Mouse (Mus musculus) splenic B cell, adult 2 months (primary cell): ENCODE measurements around the gene Zbtb8os.
A peak's percentile ranks its signal among the peaks of the same experiment; 100 is the strongest.

Experiments
- DNase-seq: peaks from one replicate; pipeline ENCODE4 v3.0.0-alpha.2; 2011; ENCODE audit warnings: low read depth, low spot score
- H3K27me3 ChIP-seq: 2 replicates; pipeline ENCODE4 v1.6.1; 2012; ENCODE audit warnings: mild to moderate bottlenecking, low read length, moderate library complexity, mixed read lengths; ENCODE audit not compliant: control insufficient read depth, poor library complexity, insufficient read depth, severe bottlenecking
- H3K36me3 ChIP-seq: 2 replicates; pipeline ENCODE4 v1.6.1; 2012; ENCODE audit warnings: mild to moderate bottlenecking, low read length, moderate library complexity, mixed read lengths; ENCODE audit not compliant: control insufficient read depth, poor library complexity, insufficient read depth, severe bottlenecking

Zbtb8os gene

GRCm38 (mm10) chr4:129376961-129377545, 41.6 kb downstream of the Zbtb8os start:
- DNase-seq = peak; percentile 50
- Histone ChIP-seq H3K27me3 (no peaks in the 10 kb centered on the region), H3K36me3 (no peaks in the 10 kb centered on the region)

DNA sequence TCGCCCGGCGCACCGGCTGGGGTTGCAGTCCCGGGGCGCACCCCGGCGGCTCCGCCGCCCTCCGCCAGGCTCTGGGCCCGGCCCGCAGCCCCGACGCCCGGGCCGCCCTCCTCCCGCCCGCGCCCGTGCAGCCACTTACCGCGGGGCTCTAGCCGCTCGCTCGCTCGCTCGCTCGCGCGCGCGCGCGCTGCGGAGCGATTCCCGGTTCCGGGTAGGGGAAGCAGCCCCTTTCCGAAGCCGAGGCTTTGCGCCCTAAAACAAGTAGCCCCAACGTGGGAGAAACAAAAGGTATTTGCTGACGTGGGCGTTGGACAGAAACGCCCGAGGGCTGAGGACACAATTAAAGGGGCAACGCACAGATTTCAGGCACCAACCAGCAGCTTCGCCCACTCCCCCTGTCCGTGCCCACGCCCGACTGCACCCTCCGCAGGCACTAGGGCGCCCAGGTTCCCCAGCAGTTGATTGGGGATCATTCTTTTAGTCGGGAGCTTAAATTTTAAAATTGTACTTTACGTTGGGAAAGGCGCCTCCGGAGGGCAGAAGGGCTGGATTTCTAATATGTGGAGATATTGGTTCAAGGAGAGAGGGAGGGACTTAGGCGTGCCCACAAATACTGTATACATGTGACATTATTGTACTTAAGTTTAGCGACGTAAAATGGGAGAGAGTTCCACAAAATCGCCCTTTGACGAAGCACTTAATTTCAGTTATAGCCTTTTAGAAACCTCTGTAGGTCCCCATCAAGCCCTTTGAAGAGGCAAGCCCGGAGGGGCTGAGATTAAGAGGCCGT, 42.3 kb downstream of the Zbtb8os start, which contains the start of gene Zbtb8a:
Gene Zbtb8a (minus strand): TSS at position 516 of the 790 bp plus-strand sequence.
- H3K36me3 ChIP-seq = no peaks in the 10 kb centered on the region
- DNase-seq = peak; percentile 55
- no peaks in the 10 kb centered on the region for H3K27me3 ChIP-seq

DNA sequence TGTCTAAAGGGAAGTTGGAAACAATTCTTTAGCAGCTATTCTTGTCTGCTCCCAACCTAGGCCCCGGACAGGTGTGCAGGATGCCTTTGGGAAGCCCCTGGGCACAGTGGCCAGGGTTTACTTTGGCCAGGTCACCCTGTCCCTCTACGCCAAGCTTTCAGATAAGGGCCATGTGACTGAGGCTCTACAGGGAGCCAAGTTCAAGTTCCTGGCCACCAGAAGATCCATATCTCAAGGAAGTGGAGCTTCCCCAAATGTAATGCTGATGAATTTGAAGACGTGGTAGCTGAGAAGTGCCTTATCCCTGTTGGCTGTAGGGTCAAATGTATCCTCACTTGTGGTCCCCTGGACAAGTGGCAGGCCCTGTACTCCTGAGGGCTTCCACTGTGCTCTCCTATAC, 44.3 kb downstream of the Zbtb8os start:
- Histone ChIP-seq H3K36me3 (no peaks in the 10 kb centered on the region), H3K27me3 (no peaks in the 10 kb centered on the region; the same call in 1 of the 2 replicates)
- no peak for DNase-seq

GRCm38 (mm10) chr4:129381148-129381547, 45.7 kb downstream of the Zbtb8os start:
- no peak for DNase-seq
- Histone ChIP-seq H3K27me3 (no peaks in the 10 kb centered on the region; the same call in 1 of the 2 replicates), H3K36me3 (no peaks in the 10 kb centered on the region)

DNA sequence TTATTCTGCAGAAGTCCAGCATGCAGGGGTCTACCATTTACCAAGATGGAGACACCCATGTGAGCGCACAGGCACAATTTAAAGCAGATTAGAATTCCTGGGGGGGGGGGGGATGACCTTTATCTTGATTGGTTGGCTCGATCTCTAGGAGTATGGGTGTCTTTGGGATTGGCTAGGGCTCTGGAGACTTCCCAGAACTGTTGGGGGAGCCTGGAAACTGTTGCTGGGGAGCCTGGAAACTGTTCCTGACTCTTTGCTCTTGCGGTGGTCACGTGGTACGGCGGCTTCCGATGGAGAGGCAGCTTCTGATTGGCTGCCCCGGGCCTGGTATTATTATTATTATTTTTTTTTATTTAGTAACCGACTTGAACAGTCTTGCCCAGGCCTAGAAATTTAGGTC, 46.5 kb downstream of the Zbtb8os start:
- Histone ChIP-seq H3K27me3 (no peaks in the 10 kb centered on the region; the same call in 1 of the 2 replicates), H3K36me3 (no peaks in the 10 kb centered on the region)
- no peak for DNase-seq

DNA sequence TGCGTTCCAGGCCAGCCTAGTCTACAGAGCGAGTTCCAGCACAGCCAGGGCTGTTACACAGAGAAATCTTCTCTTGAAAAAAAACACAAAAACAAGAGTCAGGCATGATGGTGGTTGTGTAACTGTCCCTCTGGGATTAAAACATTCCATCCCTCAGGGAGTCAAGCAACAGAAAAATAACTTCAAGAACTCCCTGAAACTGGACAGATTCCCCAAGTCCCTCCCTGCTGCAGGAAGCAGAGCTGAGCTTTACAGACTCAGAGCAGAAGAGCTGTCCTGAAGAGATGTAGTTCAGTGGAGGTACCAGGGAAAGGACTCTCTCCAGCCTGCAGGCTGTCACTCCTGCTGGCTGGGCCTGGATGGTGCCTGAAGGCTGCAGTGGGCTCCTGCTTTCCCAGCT, 47.0 kb downstream of the Zbtb8os start:
- no peaks in the 10 kb centered on the region; the same call in 1 of the 2 replicates for H3K27me3 ChIP-seq
- no peaks in the 10 kb centered on the region for H3K36me3 ChIP-seq
- no peak for DNase-seq

DNA sequence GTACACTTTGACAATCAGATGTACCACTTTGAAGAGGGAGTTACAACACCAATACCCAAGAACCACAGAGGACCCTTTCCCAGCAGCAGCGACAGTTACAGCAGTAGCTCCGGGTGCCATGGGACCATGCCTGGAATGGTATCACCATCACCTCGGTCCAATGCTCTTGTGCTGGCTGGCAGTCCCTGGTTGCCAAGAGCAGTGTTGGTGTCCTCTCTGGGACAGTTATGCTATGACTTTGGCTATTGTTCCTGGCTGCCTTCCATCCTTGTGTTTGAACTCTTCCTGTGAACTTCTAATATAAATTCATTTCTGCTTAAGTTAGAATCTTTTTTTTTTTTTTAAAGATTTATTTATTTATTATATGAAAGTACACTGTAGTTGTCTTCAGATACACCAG, 48.1 kb downstream of the Zbtb8os start:
- H3K27me3 ChIP-seq = no peaks in the 10 kb centered on the region; the same call in 1 of the 2 replicates
- no peak for DNase-seq
- no peaks in the 10 kb centered on the region for H3K36me3 ChIP-seq

- H3K27me3 ChIP-seq = no peaks in the 10 kb centered on the region; the same call in 1 of the 2 replicates
- no peaks in the 10 kb centered on the region for H3K36me3 ChIP-seq
- no peak for DNase-seq
Observed at GRCm38 (mm10) chr4:129384440-129384839, 48.9 kb downstream of the Zbtb8os start.

DNA sequence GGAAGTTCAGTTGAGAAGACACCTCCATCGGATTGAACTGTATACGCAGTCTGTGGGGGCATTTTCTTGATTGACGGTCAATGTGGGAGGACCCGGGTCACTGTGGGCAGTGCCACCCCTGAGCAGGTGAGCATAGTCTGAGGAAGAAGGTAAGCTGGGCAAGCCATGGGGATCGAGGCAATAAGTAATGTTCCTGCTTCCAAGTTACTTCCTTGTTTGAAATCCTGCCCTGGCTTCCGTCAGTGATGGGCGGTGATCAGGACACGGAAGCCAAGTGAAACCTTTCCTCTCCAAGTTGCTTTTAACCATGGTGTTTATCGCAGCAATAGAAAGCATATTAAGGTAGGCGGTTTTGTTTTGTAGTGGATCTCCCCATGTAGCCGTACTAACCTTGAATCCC, 50.2 kb downstream of the Zbtb8os start:
- H3K36me3 ChIP-seq = no peaks in the 10 kb centered on the region
- DNase-seq = no peak

GRCm38 (mm10) chr4:129386269-129386946, 50.9 kb downstream of the Zbtb8os start:
- no peak for DNase-seq
- Histone ChIP-seq H3K36me3 (no peaks in the 10 kb centered on the region), H3K27me3 (no peaks in the 10 kb centered on the region; the same call in 1 of the 2 replicates)

More for the DNA sequence above, 50.2 kb downstream of the Zbtb8os start:
- no peaks in the 10 kb centered on the region; the same call in 1 of the 2 replicates for H3K27me3 ChIP-seq

GRCm38 (mm10) chr4:129386989-129387388, 51.5 kb downstream of the Zbtb8os start:
- Histone ChIP-seq H3K36me3 (no peaks in the 10 kb centered on the region), H3K27me3 (no peaks in the 10 kb centered on the region; the same call in 1 of the 2 replicates)
- no peak for DNase-seq

DNA sequence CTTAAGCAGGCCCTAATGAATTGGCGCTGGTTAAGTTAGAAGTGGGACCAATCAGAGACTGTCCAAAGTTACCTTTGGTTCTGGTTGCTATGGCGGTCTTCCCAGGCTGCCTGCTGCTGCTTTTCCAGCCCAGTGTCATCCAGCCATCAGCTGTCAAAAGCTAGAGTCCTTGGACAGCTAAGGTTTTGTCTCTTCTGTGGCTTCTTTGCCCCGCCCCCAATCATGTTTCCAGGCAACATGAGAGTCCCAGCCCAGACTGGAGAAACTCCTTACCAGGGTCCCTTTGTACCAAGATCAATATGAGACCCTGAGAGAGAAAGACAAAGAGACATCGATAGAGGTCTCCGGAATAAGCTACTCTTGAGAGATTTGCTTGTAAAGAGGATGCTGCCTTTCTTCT, 52.9 kb downstream of the Zbtb8os start:
- no peaks in the 10 kb centered on the region for H3K36me3 ChIP-seq
- H3K27me3 ChIP-seq = no peaks in the 10 kb centered on the region; the same call in 1 of the 2 replicates
- no peak for DNase-seq

- DNase-seq = no peak
- H3K36me3 ChIP-seq = no peaks in the 10 kb centered on the region
- H3K27me3 ChIP-seq = no peaks in the 10 kb centered on the region
Observed at GRCm38 (mm10) chr4:129390216-129390743, 54.8 kb downstream of the Zbtb8os start.

- H3K36me3 ChIP-seq = no peaks in the 10 kb centered on the region
- H3K27me3 ChIP-seq = no peaks in the 10 kb centered on the region
- no peak for DNase-seq
Observed at GRCm38 (mm10) chr4:129390936-129391557, 55.6 kb downstream of the Zbtb8os start.
